Mouse (Mus musculus) lung, postnatal 25 days (tissue): ENCODE measurements around the gene Zfp322a.
"Not testable (repeated sequence)": the region's sequence is repeated elsewhere in the genome, so short reads cannot be mapped to it uniquely, and the experiment has no call there.

Experiments used
- DNase-seq: peaks from one replicate; pipeline ENCODE4 v3.0.0; 2022; ENCODE audit warnings: low spot score

The Zfp322a gene

GRCm38 (mm10) chr13:23368583-23369420, at the start of gene Zfp322a:
TSS of gene Zfp322a (minus strand) at chr13:23369208.
- DNase-seq = peak; percentile 98

- no peak for DNase-seq
Measured at GRCm38 (mm10) chr13:23412630-23413521, 43.9 kb upstream of the Zfp322a start.

- DNase-seq = no peak
Measured at GRCm38 (mm10) chr13:23412211-23412629, 43.2 kb upstream of the Zfp322a start.

GRCm38 (mm10) chr13:23411311-23412210, 42.6 kb upstream of the Zfp322a start:
- DNase-seq = no peak

GRCm38 (mm10) chr13:23410632-23411031, 41.6 kb upstream of the Zfp322a start:
- DNase-seq = no peak

GRCm38 (mm10) chr13:23402626-23403025, 33.6 kb upstream of the Zfp322a start:
- DNase-seq = no peak

GRCm38 (mm10) chr13:23401683-23402527, 32.9 kb upstream of the Zfp322a start:
- peak; percentile 91 for DNase-seq

- DNase-seq = no peak
Measured at GRCm38 (mm10) chr13:23400771-23401682, 32.0 kb upstream of the Zfp322a start.

GRCm38 (mm10) chr13:23396913-23397312, 27.9 kb upstream of the Zfp322a start:
- not testable (repeated sequence) for DNase-seq

GRCm38 (mm10) chr13:23396246-23396703, 27.3 kb upstream of the Zfp322a start:
- no peak for DNase-seq

GRCm38 (mm10) chr13:23395301-23396245, 26.6 kb upstream of the Zfp322a start:
- DNase-seq = no peak

- no peak for DNase-seq
Measured at GRCm38 (mm10) chr13:23387548-23387947, 18.5 kb upstream of the Zfp322a start.

- DNase-seq = no peak
Measured at GRCm38 (mm10) chr13:23383127-23383526, 14.1 kb upstream of the Zfp322a start.

- no peak for DNase-seq
Measured at GRCm38 (mm10) chr13:23372433-23372832, 3.4 kb upstream of the Zfp322a start.

GRCm38 (mm10) chr13:23370075-23370474, 1.1 kb upstream of the Zfp322a start:
- no peak for DNase-seq

GRCm38 (mm10) chr13:23369421-23369765, 385 bp upstream of the Zfp322a start:
- no peak for DNase-seq

GRCm38 (mm10) chr13:23361536-23361935, 7.5 kb downstream of the Zfp322a start:
- no peak for DNase-seq

GRCm38 (mm10) chr13:23354541-23354940, 14.5 kb downstream of the Zfp322a start:
- DNase-seq = not testable (repeated sequence)
